Mouse (Mus musculus) lung, adult 2 months (tissue): ENCODE data around the gene Itpk1.

ENCODE experiments used
- CTCF ChIP-seq: fragments of 200-500 bp; IDR thresholded peaks from 2 replicates; pipeline ENCODE4 v1.5.1; 2011; ENCODE audit warnings: mild to moderate bottlenecking, low read length, control low read depth; ENCODE audit not compliant: insufficient read depth
- POLR2A ChIP-seq: fragments of 200-500 bp; IDR thresholded peaks from 2 replicates; pipeline ENCODE4 v1.6.1; 2011; ENCODE audit warnings: low read depth, mild to moderate bottlenecking, control low read depth, low read length, borderline replicate concordance; ENCODE audit errors: extremely low read depth

GRCm38 (mm10) chr12:102552001-102552400, 152.7 kb downstream of the Itpk1 start:
- TF ChIP-seq CTCF (no peak), POLR2A (no peak)
